Comparison of ENCODE assay signal across 24 mouse cellular contexts in the genomic region with DNA sequence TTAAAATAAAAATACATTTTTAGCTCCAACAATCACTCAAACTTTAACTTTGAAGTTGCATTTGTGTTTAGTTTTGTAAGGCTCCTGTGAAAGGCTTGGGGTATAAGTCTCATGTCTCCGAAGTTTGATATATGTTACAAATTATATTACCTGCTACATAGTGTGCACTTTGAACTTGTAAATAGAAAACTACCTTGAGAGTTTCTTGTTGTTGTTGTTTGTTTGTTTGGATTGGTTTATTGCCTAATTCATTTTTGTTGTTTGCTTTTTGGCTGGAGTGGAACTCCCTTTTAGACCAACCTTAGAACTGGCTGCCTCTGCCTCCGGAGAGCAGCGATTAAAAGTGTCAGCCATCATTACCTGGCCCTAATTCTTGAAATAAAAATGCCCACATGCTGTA. TPM values are rescaled to one million over a fixed set of nuclear protein-coding genes. Genes with fewer than 3 reads are reported as not detected.
DNase-seq lines count a peak whose midpoint lies in the region; ATAC-seq and TF ChIP-seq lines count a peak whose summit lies in the region.
"Had no signal": no experiment of that assay in that cellular context is flagged by ENCODE, and none has a peak within 500 bp of the region (broad histone marks: within the 10 kb centered on the region; RNA-seq: fewer than 3 reads in every experiment).

A gene (plus strand): TSS at position 301 of the 400 bp plus-strand sequence.

- 0 out of 2 replicates have a peak, but pooled peaks cover 2% of the 10 kb centered on the region for H3K4me1 ChIP-seq in intestine, embryonic 14.5 days (replicated peaks; ENCODE audit: control insufficient read depth, insufficient read depth, low read length)
- no peaks in the 10 kb centered on the region for H3K4me1 ChIP-seq in intestine, embryonic 15.5 days (replicated peaks)
- no peaks in the 10 kb centered on the region for H3K4me1 ChIP-seq in liver, postnatal 0 days (ENCODE audit: insufficient read depth)
- H3K4me1 ChIP-seq in stomach, postnatal 0 days (replicated peaks; ENCODE audit: control insufficient read depth, insufficient read depth): no peaks in the 10 kb centered on the region
- H3K4me1 ChIP-seq: embryonic facial prominence, embryonic 10.5 days; forebrain, embryonic 13.5 days; heart, embryonic 12.5 days; hindbrain, embryonic 10.5 days had no signal

- H3K9ac ChIP-seq in intestine, embryonic 14.5 days (ENCODE audit: low read length): no peak within 1 kb of the TSS
- H3K9ac ChIP-seq in intestine, embryonic 15.5 days: no peak within 1 kb of the TSS
- no peak within 1 kb of the TSS for H3K9ac ChIP-seq in liver, postnatal 0 days (replicated peaks)
- no peak within 1 kb of the TSS for H3K9ac ChIP-seq in stomach, postnatal 0 days (ENCODE audit: low read length)
- H3K9ac ChIP-seq: forebrain, embryonic 13.5 days; forebrain, postnatal 0 days; heart, embryonic 12.5 days; hindbrain, embryonic 14.5 days had no signal

- no peak for TF ChIP-seq EP300 in liver, postnatal 0 days (IDR thresholded peaks at IDR 0.05; ENCODE audit: low read depth)
- TF ChIP-seq EP300 in stomach, postnatal 0 days (optimal IDR thresholded peaks at IDR 0.05): no peak

- H3K36me3 ChIP-seq in intestine, embryonic 14.5 days (ENCODE audit: control insufficient read depth, insufficient read depth, low read length): no peaks in the 10 kb centered on the region
- no peaks in the 10 kb centered on the region for H3K36me3 ChIP-seq in intestine, embryonic 15.5 days
- no peaks in the 10 kb centered on the region for H3K36me3 ChIP-seq in liver, postnatal 0 days (replicated peaks; ENCODE audit: insufficient read depth, low read length)
- no peaks in the 10 kb centered on the region for H3K36me3 ChIP-seq in stomach, postnatal 0 days (ENCODE audit: control insufficient read depth, insufficient read depth, low read length)
- H3K36me3 ChIP-seq: embryonic facial prominence, embryonic 10.5 days; heart, embryonic 12.5 days; hindbrain, embryonic 10.5 days had no signal

- no peaks in the 10 kb centered on the region for H3K9me3 ChIP-seq in intestine, embryonic 14.5 days (ENCODE audit: control insufficient read depth, low read length)
- no peaks in the 10 kb centered on the region for H3K9me3 ChIP-seq in intestine, embryonic 15.5 days
- H3K9me3 ChIP-seq in liver, postnatal 0 days (ENCODE audit: low read length): no peaks in the 10 kb centered on the region
- H3K9me3 ChIP-seq in stomach, postnatal 0 days (ENCODE audit: control insufficient read depth, low read length): no peaks in the 10 kb centered on the region
- H3K9me3 ChIP-seq: embryonic facial prominence, embryonic 10.5 days; forebrain, embryonic 13.5 days; heart, embryonic 12.5 days; hindbrain, embryonic 10.5 days had no signal

- no peak within 1 kb of the TSS; the same call in 1 of the 2 replicates for H3K4me2 ChIP-seq in intestine, embryonic 14.5 days (ENCODE audit: low read length)
- H3K4me2 ChIP-seq in intestine, embryonic 15.5 days (replicated peaks): peak within 1 kb of the TSS; percentile 33; the same call in 1 of the 2 replicates
- no peak within 1 kb of the TSS for H3K4me2 ChIP-seq in liver, postnatal 0 days (ENCODE audit: low read depth, low read length)
- no peak within 1 kb of the TSS for H3K4me2 ChIP-seq in stomach, postnatal 0 days (replicated peaks; ENCODE audit: low read depth)
- H3K4me2 ChIP-seq: forebrain, embryonic 13.5 days; heart, embryonic 12.5 days; hindbrain, embryonic 14.5 days had no signal

- no peak within 1 kb of the TSS for H3K4me3 ChIP-seq in intestine, embryonic 14.5 days (ENCODE audit: low read depth, low read length)
- 0 out of 2 replicates have a peak within 1 kb of the TSS, but pooled peaks have one; percentile 15 for H3K4me3 ChIP-seq in intestine, embryonic 15.5 days (replicated peaks)
- H3K4me3 ChIP-seq in liver, postnatal 0 days (ENCODE audit: low read depth, low read length): no peak within 1 kb of the TSS
- H3K4me3 ChIP-seq in stomach, postnatal 0 days (ENCODE audit: low read depth, low read length): no peak within 1 kb of the TSS
- H3K4me3 ChIP-seq: embryonic facial prominence, embryonic 10.5 days; forebrain, embryonic 13.5 days; heart, adult 2 months; heart, embryonic 12.5 days; hindbrain, embryonic 10.5 days had no signal

- H3K27ac ChIP-seq in intestine, embryonic 14.5 days (ENCODE audit: low read depth): 0 out of 2 replicates have a peak within 1 kb of the TSS, but pooled peaks have one; percentile 47
- 0 out of 2 replicates have a peak within 1 kb of the TSS, but pooled peaks have one; percentile 29 for H3K27ac ChIP-seq in intestine, embryonic 15.5 days
- H3K27ac ChIP-seq in liver, postnatal 0 days (ENCODE audit: low read depth): peak within 1 kb of the TSS; percentile 86
- H3K27ac ChIP-seq in stomach, postnatal 0 days (replicated peaks): no peak within 1 kb of the TSS
- H3K27ac ChIP-seq: embryonic facial prominence, embryonic 10.5 days; forebrain, embryonic 13.5 days; heart, adult 2 months; hindbrain, embryonic 10.5 days; hindbrain, embryonic 14.5 days had no signal

- ATAC-seq in intestine, embryonic 14.5 days (replicated peaks; ENCODE audit: low FRiP score, low TSS enrichment, low read depth): no peak
- ATAC-seq in intestine, embryonic 15.5 days: peak; percentile 21
- peak; percentile 41 for ATAC-seq in liver, postnatal 0 days
- ATAC-seq in stomach, postnatal 0 days (ENCODE audit: low FRiP score, low TSS enrichment): no peak
- no peak for ATAC-seq in megakaryocyte, adult 5-6 weeks (ENCODE audit: poor library complexity, severe bottlenecking)
- ATAC-seq: forebrain, embryonic 13.5 days; forebrain, postnatal 0 days had no signal

- DNase-seq in intestine, embryonic 14.5 days (ENCODE audit: low spot score): no peak
- DNase-seq in liver, postnatal 0 days: no peak
- no peak for DNase-seq in stomach, postnatal 0 days (ENCODE audit: low spot score)
- DNase-seq in ovary, postnatal 14 days (ENCODE audit: low spot score): no peak
- DNase-seq: adrenal gland, postnatal 10 days; cerebellum, adult 11-12 months; cerebellum, adult 9-11 months; cerebellum, postnatal 36 days; forebrain, postnatal 0 days; gastrocnemius, postnatal 14 days; heart, adult 2 months had no signal

- TF ChIP-seq CTCF in liver, postnatal 0 days (IDR thresholded peaks at IDR 0.05; ENCODE audit: low read depth): no peak
- TF ChIP-seq CTCF in stomach, postnatal 0 days (IDR thresholded peaks at IDR 0.05; ENCODE audit: low read depth): no peak

- 87% methylated on average over 3 of the region's 3 CpGs for WGBS in intestine, embryonic 14.5 days
- WGBS in intestine, embryonic 15.5 days: 78% methylated on average over 3 of the region's 3 CpGs
- 78% methylated on average over 3 of the region's 3 CpGs for WGBS in liver, postnatal 0 days (ENCODE audit: insufficient replicate concordance)
- 83% methylated on average over 3 of the region's 3 CpGs for WGBS in stomach, postnatal 0 days

- no peaks in the 10 kb centered on the region for H3K27me3 ChIP-seq in intestine, embryonic 14.5 days (replicated peaks; ENCODE audit: control insufficient read depth, insufficient read depth, low read length)
- H3K27me3 ChIP-seq in intestine, embryonic 15.5 days (replicated peaks): no peaks in the 10 kb centered on the region
- H3K27me3 ChIP-seq in liver, postnatal 0 days (ENCODE audit: insufficient read depth, low read length): no peaks in the 10 kb centered on the region
- H3K27me3 ChIP-seq in stomach, postnatal 0 days (ENCODE audit: control insufficient read depth, insufficient read depth, low read length): no peaks in the 10 kb centered on the region
- H3K27me3 ChIP-seq: forebrain, embryonic 13.5 days; heart, embryonic 12.5 days had no signal

RNA-seq across cellular contexts. Expression of the gene that starts here (rescaled TPM):
- 100 and 126 TPM in 2 replicates for polyA plus RNA-seq in intestine, embryonic 14.5 days (2014; fragmentation: Nextera tagmentation; extraction: Ambion mirVana)
- 654 and 813 TPM in 2 replicates for polyA plus RNA-seq in intestine, embryonic 15.5 days (2015; fragmentation: Nextera tagmentation; extraction: Ambion mirVana)
- 42.2 and 48.3 TPM in 2 replicates for polyA plus RNA-seq in liver, postnatal 0 days (2015; fragmentation: Nextera tagmentation; extraction: Ambion mirVana)
- 18.2 and 21.5 TPM in 2 replicates for polyA plus RNA-seq in stomach, postnatal 0 days (2015; fragmentation: Nextera tagmentation; extraction: Ambion mirVana)
- total RNA-seq in megakaryocyte, adult 5-6 weeks (2015): not detected in 2 replicates
- not detected in 2 replicates for total RNA-seq in megakaryocyte, adult 5-6 weeks (2017)
- total RNA-seq: ES-E14; forebrain, postnatal 0 days; gastrocnemius, adult 18-20 months; gastrocnemius, postnatal 14 days; heart, adult 2 months; heart, postnatal 25 days had no signal
- polyA plus RNA-seq: brain, embryonic 14.5 days; embryonic facial prominence, embryonic 10.5 days; embryonic facial prominence, embryonic 14.5 days; forebrain, postnatal 0 days; gonadal fat pad, adult 2 months; heart, adult 2 months; heart, embryonic 12.5 days; hindbrain, embryonic 10.5 days; hindbrain, embryonic 14.5 days had no signal

Comparison
In these comparisons a context has a peak if more than half of its experiments do, and no peak if none do; other contexts are left out.
1. ATAC-seq: peak in intestine, embryonic 15.5 days (single experiment) and liver, postnatal 0 days (single experiment); none in intestine, embryonic 14.5 days (single experiment), stomach, postnatal 0 days (single experiment) and megakaryocyte, adult 5-6 weeks (single experiment).